Mouse (Mus musculus) duodenum, adult 2 months (tissue): Measurements from ENCODE around the gene Ascc2. TPM values are rescaled to one million over a fixed set of nuclear protein-coding genes. Genes with fewer than 3 reads are reported as not detected.

Experiments used
- polyA plus RNA-seq: library from polyadenylated mRNA; depleted of rRNA; stranded (reverse); fragments of >200 nt; gene quantifications from 2 replicates; pipeline ENCODE4 v1.2.3, GENCODE M21; 2012; ENCODE audit warnings: low replicate concordance; rRNA removed

Ascc2 gene
- polyA plus RNA-seq, result 8.0 and 8.9 TPM in 2 replicates

DNA sequence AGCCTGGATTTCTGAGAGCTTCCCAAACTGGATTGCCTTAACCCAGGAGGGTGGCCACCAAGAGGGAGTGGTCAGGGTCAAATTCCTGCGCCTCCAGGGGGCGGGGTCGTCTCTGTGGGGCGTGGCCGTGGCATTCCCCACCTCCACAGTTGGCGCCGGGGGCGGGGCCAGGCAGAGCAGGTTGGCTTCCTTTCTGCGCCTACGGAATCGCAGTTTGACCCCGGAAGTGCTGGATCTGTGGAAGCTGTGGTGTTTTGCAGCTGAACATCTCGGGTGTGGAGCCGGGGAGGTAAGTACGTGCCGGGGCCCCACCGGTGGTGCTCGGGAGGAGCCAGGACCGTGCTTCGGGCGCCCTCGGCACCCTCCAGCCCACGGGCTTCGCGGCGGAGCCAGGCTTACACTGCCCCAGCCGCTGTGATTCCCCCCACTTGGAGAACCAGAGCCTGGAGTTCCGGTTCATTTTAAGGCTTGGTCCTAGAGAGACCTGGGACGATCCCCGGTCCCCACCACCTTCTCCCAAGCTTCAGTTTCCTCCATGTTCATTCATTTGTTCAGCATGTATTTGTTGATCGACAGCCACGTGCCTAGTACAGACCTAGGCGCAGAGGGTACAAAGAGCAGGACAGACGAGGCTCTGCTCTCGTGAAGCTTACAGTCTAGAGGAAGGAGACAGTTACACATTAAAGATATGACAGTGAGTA is at the start of gene Ascc2:
TSS of gene Ascc2 (plus strand) at position 214 of the 701 bp plus-strand sequence.

GRCm38 (mm10) chr11:4594608-4595500 is 42.7 kb upstream of the Ascc2 start, which contains the start of gene Mtmr3:
Gene Mtmr3 (minus strand): TSS chr11:4594863.

DNA sequence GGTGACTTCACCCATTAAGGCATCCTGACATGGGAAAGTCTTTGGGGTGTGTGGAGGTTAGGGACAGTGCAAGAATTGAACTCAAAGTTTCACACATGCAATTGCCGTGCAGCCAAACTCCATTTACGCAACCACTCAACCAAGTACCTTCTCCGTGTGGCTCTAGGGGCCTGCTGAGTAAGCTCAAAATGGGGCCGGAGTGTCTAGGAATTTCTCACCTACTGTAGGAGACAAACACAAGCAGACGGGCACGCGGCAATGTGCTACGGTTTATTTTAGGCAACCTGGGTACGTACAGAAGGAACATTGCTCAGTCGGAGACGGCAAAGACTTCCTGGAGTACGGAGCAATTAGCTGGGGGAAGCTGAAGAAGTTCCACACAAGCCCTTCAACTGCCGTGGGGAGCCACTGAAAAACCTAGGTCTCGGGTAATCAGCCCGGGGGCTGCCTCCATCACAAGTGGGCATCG is 17.5 kb upstream of the Ascc2 start, which contains the start of gene Gm11032:
TSS of gene Gm11032 (plus strand) at position 51 of the 469 bp plus-strand sequence.

GRCm38 (mm10) chr11:4704072-4704964 is 66.8 kb downstream of the Ascc2 start, which contains the start of the genes Uqcr10 and Zmat5:
Gene Uqcr10 (minus strand): TSS chr11:4704342.
Gene Zmat5 (plus strand): TSS chr11:4704678.

Other genes with a start within 250 kb of the Ascc2 start
- gene Hormad2, start 196.6 kb upstream of the Ascc2 start, polyA plus RNA-seq, result not detected in 2 replicates
- 11.4 and 14.5 TPM in 2 replicates for gene Mtmr3, start 42.9 kb upstream of the Ascc2 start, polyA plus RNA-seq
- gene Gm11032, start 17.7 kb upstream of the Ascc2 start, polyA plus RNA-seq, result not detected in 2 replicates
- 1,082 and 1,119 TPM in 2 replicates for gene Uqcr10, start 66.6 kb downstream of the Ascc2 start, polyA plus RNA-seq
- 39.5 and 69.7 TPM in 2 replicates for gene Zmat5, start 66.9 kb downstream of the Ascc2 start, polyA plus RNA-seq
- 0.05 TPM in 1 of 2 replicates, not detected in the other for gene Cabp7, start 109.0 kb downstream of the Ascc2 start, polyA plus RNA-seq
- gene Nf2, start 211.8 kb downstream of the Ascc2 start, polyA plus RNA-seq, result 31.9 and 48.6 TPM in 2 replicates
- 27.8 and 38.4 TPM in 2 replicates for gene Nipsnap1, start 236.2 kb downstream of the Ascc2 start, polyA plus RNA-seq